Mouse (Mus musculus): Measurements from ENCODE around the gene Ggps1.
"Not testable (repeated sequence)": the region's sequence is repeated elsewhere in the genome, so short reads cannot be mapped to it uniquely, and the experiment has no call there.

The Ggps1 gene

DNA sequence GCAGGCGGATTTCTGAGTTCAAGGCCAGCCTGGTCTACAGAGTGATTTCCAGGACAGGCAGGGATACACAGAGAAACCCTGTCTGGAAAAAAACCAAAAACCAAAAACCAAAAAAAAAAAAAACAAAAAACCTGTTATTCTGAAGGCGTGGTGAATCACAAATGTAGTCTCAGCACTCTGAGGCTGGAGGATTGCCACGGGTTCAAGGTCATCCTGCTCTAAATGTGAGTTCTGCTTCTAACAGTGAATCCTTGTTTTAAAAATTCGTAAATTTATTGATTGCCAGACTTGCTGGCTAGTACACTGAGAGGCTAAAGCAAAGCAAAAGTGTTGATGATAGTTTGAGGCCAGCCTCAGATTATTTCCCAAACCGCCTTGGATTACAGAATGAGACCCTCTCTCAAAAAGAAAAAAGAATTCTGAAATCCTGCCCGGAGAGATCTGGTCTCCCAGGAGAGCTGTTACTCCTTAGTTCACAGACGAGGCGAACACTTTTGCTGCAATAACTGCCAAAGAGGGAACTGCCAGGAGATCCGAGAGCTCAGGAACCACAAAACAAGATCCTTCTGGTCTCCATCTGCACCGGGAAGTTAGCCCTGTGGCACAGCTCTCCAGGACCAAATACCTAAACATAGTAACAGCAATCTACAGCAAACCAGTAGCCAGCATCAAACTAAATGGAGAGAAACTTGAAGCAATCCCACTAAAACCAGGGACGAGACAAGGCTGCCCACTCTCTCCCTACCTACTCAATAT lies 27.2 kb downstream of the Ggps1 start:
- DNase-seq = no peak

DNA sequence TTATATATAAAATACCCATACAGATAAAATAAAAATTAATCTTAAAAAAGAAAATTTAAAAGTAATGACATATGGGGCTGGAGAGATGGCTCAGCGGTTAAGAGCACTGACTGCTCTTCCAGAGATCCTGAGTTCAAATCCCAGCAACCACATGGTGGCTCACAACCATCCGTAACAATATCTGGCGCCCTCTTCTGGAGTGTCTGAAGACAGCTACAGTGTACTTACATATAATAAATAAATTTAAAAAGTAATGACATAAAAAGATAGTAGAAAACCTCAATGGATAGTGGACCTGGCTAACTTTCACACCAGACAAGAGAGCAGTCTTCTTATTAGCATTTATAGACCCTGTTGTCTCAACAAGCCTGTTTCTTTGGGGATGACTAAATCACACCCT lies 27.9 kb downstream of the Ggps1 start:
- DNase-seq = not testable (repeated sequence)

DNA sequence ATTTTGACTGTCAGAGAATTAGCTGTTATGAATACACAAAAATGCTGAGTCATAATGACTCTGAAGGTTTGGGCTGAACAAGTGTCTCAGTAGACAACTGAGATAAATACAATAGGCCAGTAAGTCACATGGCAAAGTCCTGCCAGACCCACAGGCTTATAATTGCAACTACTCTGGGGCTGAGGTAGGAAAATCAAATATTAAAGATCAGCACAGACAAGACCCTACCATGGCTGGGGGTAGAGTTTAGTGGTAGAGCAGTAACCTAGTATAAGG lies 29.3 kb downstream of the Ggps1 start:
- peak in 1 of 2 experiments; percentile 13 for DNase-seq

DNA sequence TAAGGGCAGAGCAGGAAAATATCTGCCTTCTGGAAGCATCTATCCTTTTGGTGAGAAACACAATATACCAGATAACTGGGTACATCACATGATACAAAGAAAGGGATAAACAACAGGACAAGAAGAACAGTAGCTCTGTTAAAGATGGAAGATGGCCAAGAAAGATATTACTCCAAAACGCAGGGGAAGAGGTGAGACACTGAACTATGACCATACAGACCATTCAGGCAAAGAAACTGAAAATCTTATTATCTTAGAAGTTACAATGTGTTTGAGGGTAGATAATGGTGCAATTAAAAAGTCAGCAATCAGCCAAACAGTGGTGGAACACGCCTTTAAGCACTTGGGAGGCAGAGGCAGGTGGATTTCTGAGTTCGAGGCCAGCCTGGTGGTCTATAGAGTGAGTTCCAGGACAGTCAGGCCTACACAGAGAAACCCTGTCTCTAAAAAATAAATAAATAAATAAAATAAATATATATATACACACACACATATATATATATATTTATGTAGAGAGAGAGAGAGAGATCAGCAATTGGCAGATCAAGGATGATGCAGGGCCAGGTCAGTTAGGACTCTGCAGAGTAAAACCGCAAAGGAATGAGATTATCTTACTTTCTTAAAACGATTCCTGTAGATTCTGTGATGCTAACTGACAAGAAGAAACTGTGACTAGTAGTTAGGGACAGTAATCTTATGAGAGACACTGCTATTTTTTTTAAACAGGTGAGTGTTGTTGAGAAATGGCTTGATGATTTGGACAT lies 29.8 kb downstream of the Ggps1 start:
- no peak for DNase-seq

DNA sequence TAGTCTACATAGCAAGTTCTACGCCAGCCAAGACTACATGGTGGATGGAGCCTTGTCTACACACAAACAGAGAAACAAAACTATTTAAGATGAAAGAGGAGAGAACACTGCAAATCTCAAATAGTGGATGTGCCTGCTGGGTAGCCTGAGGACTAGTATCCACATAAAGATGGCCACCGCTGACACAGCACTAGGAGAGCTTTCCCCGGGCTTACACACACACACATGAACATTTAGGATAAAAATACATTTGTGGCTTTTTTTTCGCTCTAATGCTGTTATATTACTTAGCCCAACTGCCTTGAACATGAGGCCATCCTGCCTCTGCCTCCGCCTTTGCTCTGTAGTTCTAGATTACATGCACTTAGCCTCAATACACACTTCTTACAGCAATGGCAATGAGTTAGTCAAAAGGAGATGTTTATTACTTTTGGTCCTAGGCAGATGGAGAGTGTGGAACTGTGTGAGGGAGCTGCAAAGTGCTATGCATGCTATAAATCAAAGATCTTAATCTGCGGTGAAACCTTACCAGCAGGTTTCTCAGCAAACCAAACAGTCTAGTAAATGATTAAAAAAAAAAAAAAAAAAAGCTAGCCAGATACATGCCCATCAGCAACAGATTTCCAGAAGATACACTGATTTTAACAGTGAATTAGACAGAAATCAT lies 37.0 kb downstream of the Ggps1 start:
- no peak for DNase-seq

DNA sequence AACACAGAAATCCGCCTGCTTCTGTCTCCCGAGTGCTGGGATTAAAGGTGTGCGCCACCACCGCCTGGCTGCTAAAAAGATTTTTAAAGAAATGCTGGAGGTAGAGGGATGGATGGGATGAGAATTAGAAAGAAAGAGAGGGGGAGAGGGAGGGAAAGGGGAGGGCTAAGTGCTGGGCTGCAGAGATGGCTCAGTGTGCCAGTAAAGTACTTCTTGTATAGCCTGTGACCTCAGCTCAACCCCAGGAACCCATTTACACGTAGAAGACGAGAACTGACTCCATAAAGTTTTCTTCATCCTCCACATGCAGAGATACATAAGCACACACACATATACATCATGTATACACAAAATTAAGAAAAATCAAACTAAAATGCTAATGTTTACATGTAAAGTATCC lies 37.7 kb downstream of the Ggps1 start:
- DNase-seq = no peak

DNA sequence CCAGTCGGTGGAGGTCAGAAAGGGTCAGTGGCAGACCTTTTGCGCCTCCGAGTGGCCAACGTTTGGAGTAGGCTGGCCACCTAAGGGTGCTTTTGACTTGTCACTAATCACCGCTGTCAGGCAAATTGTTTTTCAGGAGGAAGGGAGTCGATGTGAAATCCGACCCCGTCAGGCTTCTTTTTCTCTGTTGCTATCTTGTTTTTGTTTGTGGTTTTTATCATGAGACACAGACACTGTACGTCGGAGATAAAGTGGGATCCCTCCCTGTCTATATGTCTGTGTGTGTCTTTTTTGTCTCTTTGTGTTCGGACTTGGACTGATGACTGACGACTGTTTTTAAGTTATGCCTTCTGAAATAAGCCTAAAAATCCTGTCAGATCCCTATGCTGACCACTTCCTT lies 41.9 kb downstream of the Ggps1 start:
- not testable (repeated sequence) for DNase-seq

DNA sequence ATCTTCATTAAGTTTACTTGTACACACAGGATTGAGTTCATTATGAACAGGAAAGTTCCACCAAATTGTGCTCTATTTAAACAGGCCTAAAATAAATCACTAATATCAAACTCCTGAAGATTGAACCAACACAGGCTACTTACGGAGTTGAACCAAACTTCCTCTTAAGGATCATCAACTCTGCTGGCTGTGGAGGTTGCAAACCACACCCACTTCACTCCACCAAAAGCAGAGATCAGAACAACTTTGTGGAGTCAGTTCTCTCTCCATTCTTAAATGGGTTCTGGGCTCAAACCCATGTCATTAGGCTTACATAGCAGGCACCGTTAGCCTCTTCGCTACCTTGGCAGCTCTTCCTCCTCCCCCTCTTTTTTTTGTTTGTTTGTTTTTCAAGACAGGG lies 44.4 kb downstream of the Ggps1 start:
- DNase-seq = no peak

DNA sequence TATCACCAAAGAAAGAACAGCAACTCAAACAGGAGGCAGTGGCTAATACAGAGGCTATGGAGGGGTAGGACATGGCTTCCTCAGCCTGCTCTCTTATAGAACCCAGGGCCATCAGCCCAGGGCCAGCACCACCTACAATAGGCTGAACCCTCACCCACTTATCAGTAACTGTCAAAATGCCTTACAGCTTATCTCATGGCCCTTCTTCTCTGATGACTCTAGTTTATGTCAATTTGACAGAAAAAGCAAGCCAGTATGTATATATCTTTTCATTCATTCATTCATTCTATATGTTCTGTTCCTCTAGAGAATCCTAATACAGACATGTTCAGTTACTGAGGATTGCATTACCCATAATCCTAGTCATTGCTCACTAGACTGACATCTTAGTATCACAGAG lies 45.0 kb downstream of the Ggps1 start:
- no peak for DNase-seq

DNA sequence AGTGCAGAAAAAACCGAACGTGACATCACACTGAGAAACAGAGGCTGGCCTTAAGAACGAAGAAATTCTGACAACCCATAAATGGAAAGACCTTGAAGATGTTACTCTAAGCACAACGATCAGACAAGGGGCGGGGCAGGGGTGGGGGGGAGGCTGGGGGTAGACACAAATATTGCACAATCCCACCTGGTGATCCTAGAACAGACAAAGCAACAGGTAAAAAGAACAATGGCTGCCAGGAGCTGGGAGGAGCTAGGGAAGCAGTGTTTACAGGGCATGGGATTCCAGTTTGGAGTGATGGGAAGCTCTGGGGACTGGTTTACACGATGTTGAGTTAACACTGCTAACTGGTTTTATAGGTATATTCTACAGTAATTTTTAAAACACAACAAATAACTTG lies 47.7 kb downstream of the Ggps1 start:
- DNase-seq = no peak

DNA sequence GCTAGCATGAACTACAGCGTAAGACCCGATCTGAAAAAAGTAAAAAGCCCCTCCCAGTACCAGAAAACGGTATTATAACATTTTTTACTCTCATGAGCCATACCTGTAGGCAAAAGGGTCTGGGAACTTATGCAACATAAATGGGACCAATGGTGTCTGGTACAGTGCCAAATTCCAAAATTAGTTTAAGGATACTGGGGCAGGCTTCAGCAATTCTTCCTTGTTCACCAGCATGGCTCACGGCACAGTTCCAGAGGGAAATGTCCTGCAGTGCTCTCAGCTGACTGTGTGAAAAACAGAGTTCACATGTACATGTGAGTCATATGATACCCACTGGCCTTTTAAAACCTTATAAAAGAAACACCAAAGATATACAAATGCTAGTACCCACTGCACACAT lies 48.7 kb downstream of the Ggps1 start:
- DNase-seq = no peak

DNA sequence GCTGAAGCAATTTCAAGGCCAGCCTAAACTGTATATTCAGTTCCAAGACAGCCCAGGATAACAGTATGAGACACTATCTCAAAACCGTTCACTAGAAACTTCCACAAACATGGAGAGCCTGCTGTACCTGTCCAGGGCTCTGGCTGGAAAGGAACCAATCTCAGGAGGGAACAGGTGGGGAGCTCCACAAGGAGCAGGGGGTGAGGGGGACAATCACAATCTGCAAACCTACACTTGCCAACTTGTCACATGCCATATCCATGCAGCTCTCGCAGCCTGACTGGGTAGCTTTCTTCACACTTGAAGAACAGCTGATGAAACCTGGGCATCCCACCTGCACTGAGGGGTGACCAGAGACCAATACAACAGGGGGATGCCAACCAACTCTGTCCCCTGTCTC lies 49.3 kb downstream of the Ggps1 start:
- no peak for DNase-seq

DNA sequence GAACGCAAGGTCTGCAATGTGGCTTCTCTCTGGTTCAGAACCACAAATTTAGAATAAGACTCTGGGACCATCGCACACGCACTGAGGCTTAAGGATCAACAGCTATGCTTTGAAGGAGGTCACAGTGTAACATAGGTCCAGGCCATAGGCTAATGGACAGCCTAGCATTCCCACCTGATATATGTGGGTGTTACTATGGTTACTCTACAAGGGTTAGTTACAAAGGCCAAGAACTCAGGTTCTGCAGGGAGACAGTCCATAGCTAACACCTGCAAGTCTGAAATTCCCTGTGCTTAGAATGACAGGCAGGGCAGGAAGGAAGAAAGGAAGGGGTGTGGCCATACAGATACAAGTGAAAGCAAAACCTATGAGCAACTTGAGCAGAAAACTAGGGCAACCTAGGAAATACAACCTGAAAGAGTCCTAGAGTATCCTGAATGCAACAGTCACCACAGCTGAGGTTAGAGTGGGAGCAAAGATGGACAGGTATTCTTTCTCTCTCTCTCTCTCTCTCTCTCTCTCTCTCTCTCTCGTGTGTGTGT lies 51.8 kb downstream of the Ggps1 start:
- DNase-seq = no peak

DNA sequence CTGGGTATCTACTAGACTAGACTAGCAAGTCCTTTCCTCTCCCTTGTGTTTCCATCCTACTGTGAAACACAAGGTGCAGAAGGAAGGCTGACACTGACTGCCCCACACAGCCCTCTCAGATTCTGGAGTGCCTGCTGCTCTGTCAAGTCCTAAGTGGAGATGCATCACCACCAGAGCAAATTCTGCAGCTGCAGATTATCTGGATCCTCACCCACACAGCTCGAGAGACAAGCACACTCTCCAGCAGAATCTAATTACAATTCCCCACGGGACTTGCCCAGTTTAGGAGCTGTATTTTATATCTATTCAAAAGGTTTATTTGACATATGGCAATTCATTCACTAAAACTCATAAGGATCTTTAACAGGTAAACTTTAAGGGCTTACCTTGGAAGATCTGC lies 57.2 kb downstream of the Ggps1 start:
- no peak for DNase-seq

DNA sequence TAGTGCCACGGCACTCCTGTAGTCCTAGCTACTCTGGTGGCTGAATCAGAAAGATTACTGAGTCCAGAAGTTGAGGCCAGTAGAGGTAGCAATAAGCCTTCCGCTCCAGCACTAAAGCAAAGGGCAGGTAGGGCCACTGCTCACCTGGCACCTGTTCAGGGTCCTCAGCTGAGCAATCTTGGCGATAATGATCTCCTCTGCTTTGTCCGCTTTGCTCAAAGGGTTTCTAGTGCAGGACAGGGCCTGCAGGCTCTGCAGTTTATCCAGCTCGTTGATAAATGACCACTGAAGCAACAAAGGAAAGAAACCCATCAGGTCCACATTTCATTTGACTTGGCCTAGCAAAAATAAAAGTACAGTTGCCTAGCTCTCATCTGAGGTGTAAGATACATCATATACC lies 58.3 kb downstream of the Ggps1 start:
- no peak for DNase-seq

DNA sequence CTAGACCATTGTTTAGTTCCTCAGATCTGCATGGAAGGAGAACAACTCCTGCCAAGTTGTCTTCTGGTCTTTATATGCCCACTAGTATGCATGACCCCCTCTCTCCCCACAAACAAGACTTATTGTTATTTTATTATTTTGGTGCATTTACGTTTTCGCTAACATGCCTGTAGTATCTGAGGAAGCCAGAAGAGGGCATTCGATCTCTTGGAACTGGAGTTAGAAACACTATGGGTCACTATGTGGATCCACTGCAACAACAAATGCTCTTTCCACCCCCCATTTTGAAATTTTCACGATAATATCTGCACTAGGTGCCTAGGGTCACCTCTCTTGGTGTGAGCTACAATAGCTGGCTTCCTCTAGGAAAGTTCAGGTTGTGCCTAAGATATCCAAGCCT lies 59.2 kb downstream of the Ggps1 start:
- no peak for DNase-seq

DNA sequence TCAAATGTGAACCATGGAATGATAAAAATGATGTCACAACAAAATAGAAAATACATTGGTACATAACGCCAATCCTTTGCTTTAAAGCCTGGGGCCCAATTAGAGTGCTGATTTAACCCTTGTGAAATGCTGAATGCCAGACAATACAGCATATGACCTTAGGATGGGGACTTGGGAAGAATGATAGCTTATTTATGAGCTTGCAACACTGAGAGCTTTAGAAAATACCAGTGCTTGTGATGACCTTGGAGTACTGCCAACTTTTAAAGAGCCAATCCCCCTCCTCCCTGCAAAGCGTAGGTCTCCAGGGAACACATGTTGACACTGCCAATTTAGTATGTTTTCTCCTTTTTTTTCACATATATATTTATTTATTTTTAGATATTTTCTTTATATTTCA lies 60.6 kb downstream of the Ggps1 start:
- DNase-seq = no peak
